ENCODE assay signal across 35 mouse cellular contexts in genomic region chr7:128033616-128034015, GRCm38 (mm10). TPM values are rescaled to one million over a fixed set of nuclear protein-coding genes. Genes with fewer than 3 reads are reported as not detected.
"Had no signal": no experiment of that assay in that cellular context is flagged by ENCODE, and none has a peak within 500 bp of the region (broad histone marks: within the 10 kb centered on the region; RNA-seq: fewer than 3 reads in every experiment).

No protein-coding gene starts in this region.

- H3K27ac ChIP-seq: gastrocnemius, adult 2 months; heart, adult 2 months; heart, embryonic 13.5 days; heart, embryonic 15.5 days; hindbrain, embryonic 13.5 days; hindbrain, embryonic 15.5 days; hindbrain, postnatal 0 days; layer of hippocampus, adult 2 months; limb, embryonic 13.5 days; limb, embryonic 15.5 days; liver, embryonic 13.5 days had no signal

- H3K4me3 ChIP-seq: gastrocnemius, adult 2 months; heart, adult 2 months; heart, embryonic 13.5 days; heart, embryonic 15.5 days; hindbrain, embryonic 13.5 days; hindbrain, embryonic 15.5 days; layer of hippocampus, adult 2 months; limb, embryonic 13.5 days; limb, embryonic 15.5 days; liver, embryonic 13.5 days had no signal

- H3K9me3 ChIP-seq: heart, embryonic 13.5 days; heart, embryonic 15.5 days; hindbrain, embryonic 13.5 days; hindbrain, embryonic 15.5 days; limb, embryonic 13.5 days; limb, embryonic 15.5 days; liver, embryonic 13.5 days had no signal

- ATAC-seq: hindbrain, postnatal 0 days had no signal

- H3K27me3 ChIP-seq: heart, embryonic 13.5 days; heart, embryonic 15.5 days; hindbrain, embryonic 13.5 days; hindbrain, embryonic 15.5 days; limb, embryonic 13.5 days; limb, embryonic 15.5 days; liver, embryonic 13.5 days had no signal

- H3K4me2 ChIP-seq: heart, embryonic 11.5 days; heart, embryonic 13.5 days; heart, embryonic 15.5 days; hindbrain, embryonic 13.5 days; hindbrain, embryonic 15.5 days; limb, embryonic 13.5 days; limb, embryonic 15.5 days; liver, embryonic 11.5 days; liver, embryonic 13.5 days had no signal

- H3K4me1 ChIP-seq: heart, embryonic 15.5 days; hindbrain, embryonic 13.5 days; hindbrain, embryonic 15.5 days; limb, embryonic 13.5 days; limb, embryonic 15.5 days; liver, embryonic 13.5 days had no signal

- DNase-seq: gastrocnemius, adult 2 months; gastrocnemius, postnatal 10 days; gastrocnemius, postnatal 25 days; heart, adult 2 months; heart, postnatal 14 days; heart, postnatal 36 days; kidney, adult 18-20 months; kidney, adult 8-10 months; kidney, postnatal 10 days; kidney, postnatal 25 days; kidney, postnatal 4 days; layer of hippocampus, adult 9-11 months; layer of hippocampus, postnatal 36 days; left cerebral cortex, postnatal 4 days; liver, embryonic 13.5 days had no signal

- H3K36me3 ChIP-seq: heart, embryonic 13.5 days; heart, embryonic 15.5 days; hindbrain, embryonic 13.5 days; hindbrain, embryonic 15.5 days; limb, embryonic 13.5 days; limb, embryonic 15.5 days; liver, embryonic 13.5 days had no signal

- H3K9ac ChIP-seq: heart, embryonic 13.5 days; heart, embryonic 15.5 days; hindbrain, embryonic 13.5 days; hindbrain, embryonic 15.5 days; limb, embryonic 13.5 days; limb, embryonic 15.5 days; liver, embryonic 13.5 days had no signal

RNA-seq across cellular contexts. Expression of gene Gm49368, which starts 28.9 kb away (rescaled TPM):
- total RNA-seq: gastrocnemius, adult 2 months; gastrocnemius, postnatal 10 days; gastrocnemius, postnatal 25 days; gastrocnemius, postnatal 4 days; granulocyte monocyte progenitor cell, adult 5-6 weeks; heart, postnatal 14 days; heart, postnatal 36 days; hematopoietic stem cell, adult 5-6 weeks; hindbrain, postnatal 0 days; layer of hippocampus, adult 2 months; layer of hippocampus, postnatal 36 days; left cerebral cortex, adult 18-20 months; left cerebral cortex, postnatal 25 days; left cerebral cortex, postnatal 4 days had no signal
- polyA plus RNA-seq: heart, adult 2 months; heart, embryonic 11.5 days; heart, embryonic 13.5 days; heart, embryonic 15.5 days; heart, postnatal 0 days; hindbrain, embryonic 11.5 days; hindbrain, embryonic 13.5 days; hindbrain, embryonic 15.5 days; hindbrain, postnatal 0 days; kidney, embryonic 14.5 days; kidney, embryonic 16.5 days; limb, embryonic 11.5 days; limb, embryonic 13.5 days; limb, embryonic 15.5 days; liver, embryonic 11.5 days; liver, embryonic 13.5 days had no signal

RNA-seq across cellular contexts. Expression of gene Trim72, which starts 29.9 kb away (rescaled TPM):
- total RNA-seq: granulocyte monocyte progenitor cell, adult 5-6 weeks; hematopoietic stem cell, adult 5-6 weeks had no signal
- polyA plus RNA-seq: hindbrain, embryonic 11.5 days; hindbrain, embryonic 15.5 days; hindbrain, postnatal 0 days; kidney, embryonic 14.5 days; liver, embryonic 11.5 days; liver, embryonic 13.5 days had no signal
